Mouse (Mus musculus) ES-Bruce4 (cell line): ENCODE data around the gene 6430548M08Rik. TPM values are rescaled to one million over a fixed set of nuclear protein-coding genes. Genes with fewer than 3 reads are reported as not detected.

Experiments
- H3K27ac ChIP-seq: 2 replicates; pipeline ENCODE4 v1.5.1; 2012; ENCODE audit warnings: low read length, inconsistent platforms; ENCODE audit not compliant: insufficient read depth
- H3K27me3 ChIP-seq: 2 replicates; pipeline ENCODE4 v1.6.1; 2012; ENCODE audit warnings: mild to moderate bottlenecking, low read length, inconsistent platforms; ENCODE audit not compliant: control insufficient read depth, poor library complexity, insufficient read depth, severe bottlenecking
- H3K36me3 ChIP-seq: 2 replicates; pipeline ENCODE4 v1.6.1; 2012; ENCODE audit warnings: inconsistent platforms, mild to moderate bottlenecking, low read length, moderate library complexity; ENCODE audit not compliant: control insufficient read depth, poor library complexity, insufficient read depth, severe bottlenecking
- H3K4me1 ChIP-seq: one replicate; pipeline ENCODE4 v1.8.1; 2011; ENCODE audit warnings: low read length; ENCODE audit not compliant: control insufficient read depth, insufficient read depth
- H3K4me3 ChIP-seq: 2 replicates; pipeline ENCODE4 v1.5.1; 2011; ENCODE audit warnings: low read depth, mild to moderate bottlenecking, low read length
- H3K9ac ChIP-seq: 2 replicates; pipeline ENCODE4 v1.6.1; 2012; ENCODE audit warnings: low read depth, mild to moderate bottlenecking, inconsistent platforms; ENCODE audit not compliant: poor library complexity, severe bottlenecking
- H3K9me3 ChIP-seq: replicated peaks from 2 replicates; pipeline ENCODE4 v1.6.1; 2012; ENCODE audit warnings: mild to moderate bottlenecking, low read length, inconsistent platforms; ENCODE audit not compliant: control insufficient read depth, poor library complexity, insufficient read depth, severe bottlenecking
- CTCF ChIP-seq: IDR thresholded peaks from one replicate; pipeline ENCODE4 v1.8.1; 2011; ENCODE audit warnings: low read depth, low read length
- EP300 ChIP-seq: IDR thresholded peaks from 2 replicates; pipeline ENCODE4 v1.6.1; 2011; ENCODE audit warnings: low read depth, low read length; ENCODE audit not compliant: insufficient read depth
- POLR2A ChIP-seq: IDR thresholded peaks from one replicate; pipeline ENCODE4 v1.8.1; 2011; ENCODE audit warnings: low read length; ENCODE audit not compliant: insufficient read depth
- polyA plus RNA-seq: library from polyadenylated mRNA; stranded (reverse); fragments of >200 nt; gene quantifications from 2 replicates; pipeline ENCODE4 v1.2.4, GENCODE M21; 2011; ENCODE audit warnings: low read depth; ENCODE audit not compliant: missing spikeins, insufficient read depth, insufficient read length

Gene 6430548M08Rik
- polyA plus RNA-seq, 1 experiment = 0.18 TPM

- TF ChIP-seq POLR2A (no peak), CTCF (no peak), EP300 (no peak)
- H3K9me3 ChIP-seq = no peaks in the 10 kb centered on the region
- H3K36me3 ChIP-seq = no peaks in the 10 kb centered on the region
- H3K4me1 ChIP-seq = no peaks in the 10 kb centered on the region
- no peak overlapping the region for H3K9ac ChIP-seq
- H3K4me3 ChIP-seq = no peak overlapping the region
- H3K27me3 ChIP-seq = no peaks in the 10 kb centered on the region
- H3K27ac ChIP-seq = no peak overlapping the region
Measured at GRCm38 (mm10) chr8:120184850-120185792, 71.2 kb downstream of the 6430548M08Rik start.

- H3K27me3 ChIP-seq = no peaks in the 10 kb centered on the region
- H3K4me3 ChIP-seq = no peak overlapping the region
- H3K36me3 ChIP-seq = no peaks in the 10 kb centered on the region
- H3K27ac ChIP-seq = no peak overlapping the region
- H3K9me3 ChIP-seq = no peaks in the 10 kb centered on the region
- no peaks in the 10 kb centered on the region for H3K4me1 ChIP-seq
- TF ChIP-seq EP300 (no peak), POLR2A (no peak), CTCF (no peak)
- no peak overlapping the region for H3K9ac ChIP-seq
Measured at GRCm38 (mm10) chr8:120186454-120186853, 72.5 kb downstream of the 6430548M08Rik start.

- H3K27ac ChIP-seq = no peak overlapping the region
- TF ChIP-seq POLR2A (no peak), EP300 (no peak), CTCF (no peak)
- H3K4me1 ChIP-seq = no peaks in the 10 kb centered on the region
Measured at GRCm38 (mm10) chr8:120188510-120188909, 74.6 kb downstream of the 6430548M08Rik start.

GRCm38 (mm10) chr8:120189440-120189839 is 75.5 kb downstream of the 6430548M08Rik start:
- H3K27ac ChIP-seq = no peak overlapping the region
- no peak overlapping the region for H3K9ac ChIP-seq
- TF ChIP-seq EP300 (no peak), CTCF (no peak), POLR2A (no peak)
- peaks cover 2% of the 10 kb centered on the region; the same call in 1 of the 2 replicates for H3K9me3 ChIP-seq
- no peaks in the 10 kb centered on the region for H3K4me1 ChIP-seq
- no peaks in the 10 kb centered on the region for H3K27me3 ChIP-seq
- H3K36me3 ChIP-seq = no peaks in the 10 kb centered on the region
- no peak overlapping the region for H3K4me3 ChIP-seq

More at GRCm38 (mm10) chr8:120188510-120188909, 74.6 kb downstream of the 6430548M08Rik start:
- H3K9ac ChIP-seq = no peak overlapping the region
- no peaks in the 10 kb centered on the region for H3K27me3 ChIP-seq
- H3K36me3 ChIP-seq = no peaks in the 10 kb centered on the region
- no peak overlapping the region for H3K4me3 ChIP-seq
- H3K9me3 ChIP-seq = no peaks in the 10 kb centered on the region; the same call in 1 of the 2 replicates

GRCm38 (mm10) chr8:120190107-120190809 is 76.3 kb downstream of the 6430548M08Rik start:
- no peak for TF ChIP-seq EP300
- H3K27ac ChIP-seq = no peak overlapping the region
- H3K9me3 ChIP-seq = peaks cover 3% of the 10 kb centered on the region; the same call in 1 of the 2 replicates
- no peaks in the 10 kb centered on the region for H3K27me3 ChIP-seq
- H3K4me1 ChIP-seq = no peaks in the 10 kb centered on the region
- no peak overlapping the region for H3K9ac ChIP-seq
- H3K4me3 ChIP-seq = no peak overlapping the region
- H3K36me3 ChIP-seq = no peaks in the 10 kb centered on the region
